Mouse (Mus musculus) stomach, postnatal 0 days (tissue): ENCODE data around the gene Mia2.

Source experiments
- CTCF ChIP-seq: IDR thresholded peaks from 2 replicates; pipeline ENCODE4 v1.5.1; 2016; ENCODE audit warnings: antibody characterized with exemption, low read depth, mild to moderate bottlenecking, moderate library complexity
- EP300 ChIP-seq: optimal IDR thresholded peaks from 2 replicates; pipeline ENCODE3; 2016; ENCODE audit warnings: antibody characterized with exemption

- TF ChIP-seq CTCF = no peak
- no peak for TF ChIP-seq EP300
Measured at GRCm38 (mm10) chr12:59218640-59219321, 123.2 kb downstream of the Mia2 start.
